Mouse (Mus musculus) regulatory T cell (primary cell): ENCODE data around the gene Cyb561d1.
"Not testable (repeated sequence)": the region's sequence is repeated elsewhere in the genome, so short reads cannot be mapped to it uniquely, and the experiment has no call there.

Source experiments
- in situ Hi-C: fragments of 300-600 bp; cut with MboI, MseI; formaldehyde crosslinking; loops from one replicate; pipeline ENCODE4 v1.15.1; 2025; ENCODE audit warnings: high pct_unique_total_duplicates

The Cyb561d1 gene

DNA sequence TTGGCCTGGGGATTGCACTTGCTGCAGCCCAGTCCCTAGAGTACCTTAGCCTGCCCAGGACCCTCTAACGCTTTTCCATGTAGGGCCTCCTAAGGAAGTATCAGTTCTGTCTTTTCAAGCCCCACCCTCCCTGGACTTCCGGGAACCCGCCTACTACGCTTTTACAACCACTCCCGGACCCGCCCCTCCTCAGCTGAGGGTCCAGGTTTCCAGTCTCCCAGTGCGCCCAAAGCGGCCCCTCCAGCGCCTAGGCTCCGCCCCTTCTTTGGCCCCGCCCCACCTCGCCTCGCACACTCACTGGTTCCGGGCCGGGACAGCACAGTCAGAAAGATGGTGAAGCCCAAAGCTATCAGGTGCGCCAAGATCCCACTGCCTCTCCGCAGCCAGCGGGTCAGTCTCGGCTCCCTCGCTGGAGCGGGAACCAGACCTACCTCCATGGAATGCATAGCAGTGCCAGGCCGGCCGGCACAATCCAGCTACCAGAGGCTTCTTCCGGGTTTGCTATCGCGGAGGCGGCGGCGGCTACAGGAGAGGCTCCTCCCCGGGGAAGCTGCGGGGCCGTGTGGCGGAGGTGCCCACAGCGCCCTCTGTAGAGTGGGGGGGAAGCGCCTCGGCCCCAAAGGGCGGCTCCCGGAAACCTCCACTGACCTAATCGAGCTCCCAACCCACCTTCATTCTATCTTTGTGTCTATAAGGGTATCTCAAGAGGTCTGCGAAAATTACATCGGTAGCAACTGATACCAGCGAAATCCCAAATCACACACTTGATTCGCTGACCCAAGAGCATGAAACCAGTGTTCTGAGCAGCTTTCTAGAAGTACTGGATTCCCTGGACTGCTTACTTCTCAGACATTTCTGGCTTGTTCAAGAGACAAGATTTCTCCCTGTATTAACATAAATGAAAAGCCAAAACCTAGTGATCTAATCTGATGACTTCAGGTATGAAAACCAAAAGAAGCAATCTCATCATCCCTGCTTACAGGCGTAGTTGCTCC, at the start of gene Cyb561d1:
Gene Cyb561d1, minus strand, starts transcription at position 884 of the 995 bp plus-strand sequence.
- in situ Hi-C loops, result no loop called here

DNA sequence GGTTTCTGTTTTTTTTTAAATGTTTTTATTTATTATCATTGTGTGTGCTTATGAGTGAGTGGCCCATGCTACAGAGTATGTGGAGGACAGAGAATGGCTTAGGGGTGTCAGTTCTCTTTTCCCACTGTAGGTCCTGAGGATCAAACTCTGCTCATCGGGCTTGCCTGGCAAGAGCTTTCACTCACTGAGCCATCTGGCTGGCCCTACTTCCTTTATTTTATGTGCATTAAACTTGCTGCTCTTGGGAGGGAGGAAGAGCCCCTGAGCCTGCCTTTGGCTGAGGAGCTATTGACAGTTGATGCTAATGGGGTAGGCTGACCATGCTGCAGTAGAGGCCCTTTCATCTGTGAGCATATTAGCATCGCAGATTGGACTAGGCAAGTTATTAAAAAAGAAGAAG, 45.8 kb upstream of the Cyb561d1 start:
- in situ Hi-C loops, result no loop called here

DNA sequence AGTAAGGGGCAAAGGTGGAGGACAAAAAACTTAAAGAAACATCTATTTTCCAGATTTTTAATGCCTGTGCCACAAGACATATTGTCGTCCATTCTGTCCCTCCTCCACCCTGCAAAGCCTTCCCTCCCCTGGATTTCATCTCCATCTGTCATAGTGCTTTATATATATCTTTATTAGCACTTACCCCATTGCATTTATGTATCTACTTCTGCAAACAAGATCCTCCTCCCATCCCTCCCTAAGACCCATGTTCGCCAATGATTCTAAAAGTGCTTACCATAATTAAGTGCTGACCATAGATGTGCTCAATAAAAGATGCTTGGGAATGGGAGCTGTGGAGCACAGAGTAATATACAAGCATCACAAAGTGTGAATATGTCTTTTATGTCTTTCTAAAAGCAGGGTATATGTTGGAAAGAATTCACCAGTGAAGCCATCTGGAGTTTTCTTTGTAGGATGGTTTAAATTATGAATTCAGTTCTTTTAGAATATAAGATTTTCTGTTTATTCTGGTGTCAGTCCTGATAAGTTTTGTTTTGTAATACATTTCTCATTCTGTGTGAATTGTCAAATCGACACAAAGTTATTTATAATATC, 40.3 kb upstream of the Cyb561d1 start:
- in situ Hi-C loops, result no loop called here

DNA sequence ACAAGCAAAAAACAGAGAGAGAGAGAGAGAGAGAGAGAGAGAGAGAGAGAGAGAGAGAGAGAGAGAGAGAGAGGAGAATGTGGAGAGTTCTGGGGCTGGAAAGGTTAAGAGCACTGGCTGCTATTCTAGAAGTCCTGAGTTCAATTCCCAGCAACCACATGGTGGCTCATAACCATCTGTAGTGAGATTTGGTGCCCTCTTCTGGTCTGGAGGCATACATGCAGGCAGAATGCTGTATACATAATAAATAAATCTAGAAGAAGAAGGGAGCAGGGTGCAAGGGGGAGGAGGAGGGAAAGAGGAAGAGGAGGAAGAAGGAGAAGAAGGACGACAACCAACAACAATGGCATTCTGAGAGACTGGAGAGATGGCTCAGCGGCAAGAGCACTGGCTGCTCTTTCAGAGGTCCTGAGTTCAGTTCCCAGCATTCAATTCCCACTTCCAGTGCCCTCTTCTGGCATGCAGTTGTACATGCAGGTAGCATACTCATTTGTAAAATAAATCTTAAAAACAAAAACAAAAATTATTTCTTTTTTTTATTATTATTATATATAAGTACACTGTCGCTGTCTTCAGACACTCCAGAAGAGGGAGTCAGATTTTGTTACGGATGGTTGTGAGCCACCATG, 36.6 kb upstream of the Cyb561d1 start:
- in situ Hi-C loops, result not testable (repeated sequence)

DNA sequence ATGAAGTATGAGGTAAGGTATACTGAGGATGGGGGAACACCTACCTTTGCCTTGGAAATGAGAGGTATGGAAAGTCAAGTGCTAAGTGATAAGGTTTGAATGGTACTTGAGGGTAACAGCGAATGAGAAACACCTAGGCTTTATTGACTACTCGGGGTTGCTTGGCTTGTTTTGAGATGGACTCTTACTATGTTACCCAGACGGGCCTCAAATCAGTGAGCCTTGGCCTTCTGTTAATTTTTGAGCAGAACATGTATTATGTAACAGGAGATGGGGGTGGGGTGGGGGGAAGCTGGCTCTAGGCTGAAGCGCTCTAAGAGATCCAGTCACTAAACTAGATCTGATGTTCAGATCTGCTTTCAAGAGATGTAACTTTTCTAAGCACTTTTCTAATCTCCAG, 30.6 kb upstream of the Cyb561d1 start:
- in situ Hi-C loops, result loop anchor here (5.0 kb wide), 1 partner anchor 64 kb away; no protein-coding TSS in a partner anchor

DNA sequence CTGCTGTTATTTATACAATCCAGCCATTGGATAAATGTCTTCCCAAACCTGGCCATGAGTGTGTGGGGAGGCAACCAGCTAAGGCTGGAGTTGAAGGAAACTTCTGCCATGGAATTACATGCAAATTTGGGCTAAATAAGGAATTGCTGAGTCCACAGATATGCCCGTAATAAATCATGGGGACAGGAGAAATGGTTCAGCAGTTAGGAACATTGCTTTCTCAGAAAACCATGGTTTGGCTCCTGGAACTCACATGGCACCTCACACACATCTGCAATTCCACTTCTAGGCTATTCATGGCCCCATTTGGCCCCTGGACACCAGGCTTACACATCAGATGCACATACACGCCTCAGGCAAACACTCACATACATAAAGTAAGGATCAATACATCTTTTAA, 26.5 kb upstream of the Cyb561d1 start:
- in situ Hi-C loops, result no loop called here

DNA sequence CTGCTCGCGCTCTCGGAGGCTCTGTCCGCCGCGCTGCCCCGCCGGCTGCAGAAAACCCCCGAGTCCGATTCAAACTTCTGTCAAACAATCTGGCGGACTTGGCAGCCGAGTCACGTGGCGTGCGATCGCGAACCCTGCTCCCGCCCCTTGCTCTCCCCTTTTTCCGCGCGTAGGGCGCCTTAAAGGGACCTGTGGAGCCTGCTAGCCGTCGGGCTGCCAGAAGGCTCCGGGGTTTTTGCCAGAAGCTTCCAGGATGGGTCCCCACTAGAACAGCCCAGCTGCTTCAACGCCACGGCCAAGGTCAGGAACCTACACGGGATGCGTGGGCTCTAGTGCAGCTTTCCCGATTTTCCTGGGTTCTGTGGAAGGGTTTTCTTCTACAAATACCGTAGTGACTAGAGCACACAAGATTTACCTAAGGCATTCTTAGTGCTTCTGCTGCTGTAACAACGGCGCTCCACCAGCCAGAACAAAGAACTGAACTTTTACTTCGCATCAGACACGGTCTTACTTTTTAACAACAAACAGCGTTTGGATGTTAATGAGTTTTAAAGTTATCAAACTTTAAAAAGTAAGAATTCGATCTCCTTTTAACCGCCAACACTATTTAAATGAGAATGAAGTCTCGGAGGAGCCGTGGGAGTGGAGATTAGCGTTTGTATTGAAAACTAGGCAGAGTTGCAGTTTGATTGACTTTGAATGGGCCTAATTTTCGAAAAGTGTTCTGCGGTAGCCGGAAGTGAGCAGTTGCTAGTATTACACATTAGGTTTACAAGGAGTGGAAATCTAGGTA, 25.7 kb upstream of the Cyb561d1 start, which contains the start of gene Sypl2:
Gene Sypl2, minus strand, starts transcription at position 91 of the 793 bp plus-strand sequence.
- in situ Hi-C loops, result no loop called here

DNA sequence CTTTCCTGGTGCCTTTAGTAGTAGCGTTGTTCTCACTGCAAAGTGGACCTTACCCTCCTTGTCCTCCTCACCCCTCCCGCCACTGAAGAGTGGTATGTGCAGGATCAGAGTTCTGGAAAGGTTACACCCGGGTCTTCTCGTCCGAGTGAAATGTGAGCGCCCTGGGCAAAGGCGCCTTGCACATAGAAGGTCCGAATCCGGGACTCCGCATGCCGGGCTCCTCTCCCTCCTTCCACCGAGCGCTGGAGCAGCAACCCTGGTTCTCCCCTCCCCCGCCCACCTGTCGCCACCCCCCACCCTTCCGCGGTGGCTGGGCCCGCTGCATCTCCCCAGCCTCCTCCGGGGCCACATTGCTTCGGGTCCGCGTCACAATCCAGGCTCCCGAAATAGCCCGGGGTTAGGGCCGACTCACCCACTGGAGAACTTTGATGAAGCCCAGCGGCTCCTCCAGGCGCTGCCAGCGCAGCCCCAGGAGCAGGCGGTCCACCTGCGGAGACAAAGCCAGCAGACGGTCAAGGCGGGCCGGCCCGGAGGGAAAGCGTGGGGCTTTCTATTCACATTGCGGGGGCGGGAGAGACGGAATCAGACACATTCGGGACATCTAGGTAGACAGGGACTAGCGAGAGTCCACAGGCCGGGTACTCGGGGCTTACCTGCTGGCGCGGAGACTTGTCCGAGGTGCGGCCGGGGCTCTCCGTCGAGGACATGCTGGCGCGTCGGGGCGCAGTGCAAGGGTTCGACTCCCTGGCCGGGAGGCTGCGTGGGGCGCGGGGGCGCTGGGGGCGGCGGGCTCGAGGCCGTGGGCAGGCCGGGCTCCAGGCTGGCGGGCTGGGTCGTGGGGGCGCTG, 24.9 kb upstream of the Cyb561d1 start:
- in situ Hi-C loops, result no loop called here

DNA sequence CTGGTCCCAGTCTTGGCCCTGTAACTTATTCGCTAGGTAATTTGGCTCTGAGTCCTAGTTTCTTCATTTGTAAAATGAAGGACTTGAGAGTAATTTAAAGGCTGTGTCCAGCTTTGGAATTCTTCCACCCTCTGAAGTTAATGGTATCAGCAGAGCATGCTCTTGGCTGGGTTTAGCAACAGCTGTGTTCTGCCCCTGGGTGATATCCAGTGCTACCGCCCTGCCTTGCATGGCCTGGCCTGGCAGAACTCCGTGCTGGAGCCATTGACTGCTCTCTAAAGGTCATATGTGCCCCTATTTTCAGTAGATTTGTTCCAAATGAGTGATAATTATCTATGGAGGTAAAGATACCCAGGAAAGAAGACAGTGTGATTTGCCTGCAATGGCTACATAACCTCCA, 19.6 kb upstream of the Cyb561d1 start:
- in situ Hi-C loops, result no loop called here

DNA sequence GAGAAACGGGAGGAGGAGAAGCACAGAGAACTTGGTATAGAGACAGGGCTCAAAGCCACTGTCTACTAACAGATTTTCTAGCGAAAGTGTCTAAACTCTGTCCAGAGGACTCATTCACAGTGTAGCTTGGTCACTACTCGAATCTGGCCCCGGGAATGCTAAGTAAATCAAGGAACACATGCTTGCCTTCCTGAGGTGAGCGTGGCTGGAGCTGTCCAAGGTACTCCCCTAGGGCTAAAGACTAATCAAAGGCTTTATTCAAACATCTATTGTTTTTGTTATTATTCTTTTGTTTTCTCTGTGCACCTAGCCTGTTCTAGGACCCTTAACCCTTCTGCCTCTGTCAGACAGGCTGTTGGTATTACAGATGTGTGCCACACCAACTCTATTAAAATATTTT, 13.7 kb upstream of the Cyb561d1 start:
- in situ Hi-C loops, result no loop called here

DNA sequence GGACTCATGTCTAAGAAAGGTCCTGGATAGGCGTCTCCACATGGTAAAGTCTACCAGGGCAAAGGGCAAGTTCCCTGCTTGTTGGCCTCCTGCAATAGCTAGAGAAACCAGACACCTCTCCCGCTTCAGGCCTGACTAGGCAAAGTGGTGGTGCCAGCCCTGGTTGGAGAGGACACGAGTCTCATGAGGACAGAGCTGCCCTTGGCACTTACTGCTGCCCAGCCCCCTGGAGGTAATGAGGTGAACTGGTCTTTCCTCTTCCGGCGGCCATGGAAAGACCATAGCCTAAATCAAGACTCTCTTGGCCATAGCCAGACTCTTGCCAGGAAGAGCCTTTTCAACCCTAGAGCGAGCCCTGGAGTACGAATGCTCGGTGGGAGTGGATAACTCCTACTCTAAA, 11.4 kb upstream of the Cyb561d1 start:
- in situ Hi-C loops, result no loop called here

DNA sequence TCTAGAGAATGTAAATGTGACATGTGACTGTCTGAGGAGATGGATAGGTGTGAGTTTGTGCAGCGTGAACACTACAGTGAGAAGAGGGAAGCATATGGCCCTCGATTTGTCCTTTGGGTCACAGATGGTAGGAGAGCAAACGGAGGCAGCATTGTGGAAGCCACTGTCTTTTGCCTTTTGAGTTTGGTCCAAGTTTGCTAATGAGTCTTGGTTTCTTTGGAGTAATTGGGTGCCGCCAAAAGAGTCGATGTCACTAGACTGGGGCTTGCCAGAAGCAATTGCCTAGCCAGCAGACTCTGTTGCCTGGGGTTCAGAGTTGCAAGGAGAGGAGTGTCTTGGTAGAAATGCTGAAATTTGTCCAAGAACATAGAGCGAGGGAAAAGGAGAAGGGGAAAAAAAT, 10.8 kb upstream of the Cyb561d1 start:
- in situ Hi-C loops, result no loop called here

DNA sequence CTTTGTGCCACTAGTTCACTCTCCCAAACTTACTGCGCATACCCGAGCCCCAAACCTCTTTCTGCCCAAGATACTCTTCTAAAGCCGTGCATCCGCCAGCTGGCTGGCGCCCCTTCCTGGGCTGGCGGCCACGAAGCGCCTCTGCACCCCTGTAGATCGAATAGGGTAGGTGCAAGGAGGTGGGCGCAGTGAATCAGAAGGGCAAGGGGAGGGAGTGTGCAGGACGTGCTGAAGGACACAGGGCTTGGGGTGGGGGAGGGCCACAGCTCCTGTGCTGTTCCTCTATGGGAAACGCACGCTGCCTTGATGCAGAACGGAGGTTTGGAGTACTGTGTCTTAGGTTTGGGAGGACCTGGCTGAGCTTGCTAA, 9.7 kb upstream of the Cyb561d1 start, which contains the start of gene Atxn7l2:
Gene Atxn7l2, minus strand, starts transcription at position 164 of the 369 bp plus-strand sequence.
- in situ Hi-C loops, result no loop called here

DNA sequence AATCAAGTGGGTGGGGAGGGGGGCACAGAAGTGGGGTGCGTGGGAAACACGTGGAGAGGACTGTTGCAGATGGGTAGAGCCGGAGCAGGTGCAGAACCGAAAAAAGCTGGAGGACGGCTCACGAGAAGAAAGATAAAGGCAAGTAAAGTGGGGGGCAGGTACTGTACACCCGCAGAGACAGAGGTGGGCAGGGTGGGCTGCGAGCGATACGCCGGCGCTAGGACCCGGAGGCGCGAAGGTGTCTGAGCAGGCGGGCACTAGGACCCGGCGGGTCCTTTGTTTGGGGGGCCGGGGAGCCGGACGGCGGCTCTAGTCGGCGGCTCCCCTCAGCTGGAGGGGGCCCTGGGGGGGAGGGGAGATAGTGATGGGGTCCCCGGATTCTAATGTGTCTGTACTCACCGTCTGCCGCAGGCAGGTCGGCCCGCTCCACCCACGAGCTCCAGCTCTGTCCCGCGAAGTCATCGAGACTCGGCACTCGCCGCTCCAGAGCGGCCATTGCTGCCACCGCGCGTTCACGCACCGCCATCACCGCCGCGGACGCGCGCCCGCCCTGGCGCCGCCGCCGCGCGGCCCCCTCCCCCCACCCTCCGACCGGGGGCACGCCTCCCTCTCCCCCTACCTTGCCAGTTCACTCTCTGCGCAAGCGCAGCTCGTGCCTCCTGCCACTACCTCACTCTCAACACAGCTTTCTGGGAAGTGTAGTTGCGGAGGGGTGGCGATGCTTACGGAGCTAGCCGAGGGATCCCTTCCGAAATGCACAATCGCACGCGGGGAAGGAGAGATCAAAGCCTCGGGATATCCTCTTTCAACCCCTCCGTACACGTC, 9.1 kb upstream of the Cyb561d1 start:
- in situ Hi-C loops, result no loop called here

DNA sequence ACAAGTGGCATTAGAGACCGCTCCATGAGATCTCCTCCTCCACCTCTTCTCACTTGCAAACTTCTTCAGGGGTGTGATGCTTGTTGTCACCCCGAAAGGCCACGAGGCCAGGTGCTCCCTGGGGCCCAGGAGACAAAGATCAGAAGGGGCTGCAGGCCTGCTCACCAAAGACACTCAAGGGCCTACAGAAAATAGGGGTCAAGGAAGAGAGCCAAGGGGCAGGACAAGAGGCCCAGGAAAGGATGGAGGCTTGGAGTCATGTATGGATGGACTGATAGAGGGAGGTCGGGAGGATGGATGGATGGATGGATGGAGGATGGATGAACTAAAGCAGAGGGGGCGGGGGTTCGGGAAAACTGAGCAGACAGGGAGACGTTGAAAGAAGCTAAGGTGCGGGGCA, 8.5 kb upstream of the Cyb561d1 start:
- in situ Hi-C loops, result no loop called here

DNA sequence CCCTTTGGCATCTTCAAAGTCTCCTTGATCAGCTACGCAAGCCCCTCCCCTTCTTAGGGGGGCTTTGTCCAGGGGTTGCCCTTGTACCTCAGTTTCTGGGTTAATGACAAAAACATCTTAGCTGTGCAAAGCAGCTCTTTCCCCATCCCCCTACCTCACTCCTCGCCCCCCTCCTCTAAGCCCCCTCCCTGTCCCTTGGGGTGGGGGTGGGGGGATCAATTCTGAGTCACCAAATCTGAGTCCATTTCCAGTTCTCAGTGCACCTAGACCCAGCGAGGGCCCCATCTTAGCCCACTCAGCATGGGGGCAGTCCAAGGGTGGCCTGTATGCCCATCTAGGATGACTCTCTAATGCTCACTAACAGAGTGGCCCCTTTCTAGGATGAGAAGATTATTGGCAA, 8.0 kb upstream of the Cyb561d1 start:
- in situ Hi-C loops, result no loop called here

DNA sequence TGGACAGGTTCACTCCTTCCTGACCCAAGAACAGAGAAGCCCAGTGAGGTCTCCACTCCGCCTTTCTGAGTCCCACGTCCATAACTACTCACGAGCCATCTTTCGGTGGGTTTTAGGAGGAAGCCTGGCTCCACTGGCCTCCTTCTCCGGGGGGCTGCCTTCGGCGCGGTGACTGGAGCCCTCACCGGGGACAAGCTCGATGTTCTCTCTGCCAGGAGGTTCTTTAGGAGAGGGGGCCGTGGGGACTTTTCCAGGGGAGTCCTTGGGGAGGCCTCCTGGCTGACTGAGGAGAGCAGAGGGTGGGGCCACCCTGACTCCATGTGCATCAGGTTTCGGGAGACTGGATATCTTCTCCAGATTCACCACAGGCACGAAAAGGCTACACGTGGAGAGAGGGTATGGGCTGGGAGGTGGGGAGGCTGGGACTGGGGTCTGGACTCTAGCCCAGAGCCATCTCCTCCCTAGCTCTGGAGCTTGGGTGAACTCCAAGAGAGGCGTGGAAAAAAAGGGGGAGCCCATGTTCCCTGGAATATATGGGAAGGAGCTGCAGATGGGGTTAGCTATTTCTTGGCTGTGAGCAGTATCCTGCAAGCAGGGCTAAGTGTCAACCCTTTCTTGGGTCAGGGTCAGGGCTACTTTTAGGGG, 5.8 kb upstream of the Cyb561d1 start:
- in situ Hi-C loops, result no loop called here

DNA sequence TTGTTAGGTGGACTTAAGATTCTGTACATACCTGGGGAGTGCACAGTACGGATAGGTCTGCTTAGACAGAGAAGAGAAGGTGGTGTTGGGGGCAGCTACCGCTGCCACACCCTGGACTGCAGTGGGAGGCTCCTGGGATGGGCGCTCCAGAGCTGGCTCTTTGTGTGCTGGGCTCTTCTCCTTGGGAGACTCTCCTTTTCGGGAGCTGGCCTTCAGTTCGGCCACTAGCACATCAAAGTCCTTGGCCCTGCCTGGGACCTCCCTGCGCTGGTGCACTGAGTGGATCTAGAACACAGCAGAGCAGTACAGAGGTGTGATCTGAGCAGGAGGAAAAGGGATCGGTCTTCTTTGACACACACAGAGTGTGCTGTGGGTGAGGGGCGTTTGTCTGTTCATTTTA, 4.6 kb upstream of the Cyb561d1 start:
- in situ Hi-C loops, result no loop called here

DNA sequence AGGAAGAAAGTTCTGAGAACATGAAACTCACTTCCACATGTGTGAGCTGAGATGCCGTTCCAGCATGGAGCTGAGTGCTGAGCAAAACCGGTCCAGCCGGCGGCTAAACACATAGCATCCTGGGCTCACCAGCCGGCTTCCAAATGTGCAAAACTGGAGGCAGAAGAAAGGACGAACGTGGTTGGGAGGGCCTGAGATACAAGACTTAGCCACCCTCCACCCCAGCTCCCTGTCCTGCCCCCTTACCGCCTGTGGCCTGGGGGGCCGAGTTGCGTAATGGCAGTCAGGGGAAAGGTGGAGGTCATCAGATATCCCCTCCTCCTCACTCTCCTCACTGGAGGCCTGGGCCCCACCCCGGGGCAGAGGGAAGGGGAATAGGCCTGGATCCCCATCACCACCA, 3.5 kb upstream of the Cyb561d1 start:
- in situ Hi-C loops, result no loop called here
